Mouse (Mus musculus): ENCODE results near the gene Nfia. TPM values are rescaled to one million over a fixed set of nuclear protein-coding genes. Genes with fewer than 3 reads are reported as not detected.

Gene Nfia
- polyA plus RNA-seq, 1 experiment: 8.1 TPM

DNA sequence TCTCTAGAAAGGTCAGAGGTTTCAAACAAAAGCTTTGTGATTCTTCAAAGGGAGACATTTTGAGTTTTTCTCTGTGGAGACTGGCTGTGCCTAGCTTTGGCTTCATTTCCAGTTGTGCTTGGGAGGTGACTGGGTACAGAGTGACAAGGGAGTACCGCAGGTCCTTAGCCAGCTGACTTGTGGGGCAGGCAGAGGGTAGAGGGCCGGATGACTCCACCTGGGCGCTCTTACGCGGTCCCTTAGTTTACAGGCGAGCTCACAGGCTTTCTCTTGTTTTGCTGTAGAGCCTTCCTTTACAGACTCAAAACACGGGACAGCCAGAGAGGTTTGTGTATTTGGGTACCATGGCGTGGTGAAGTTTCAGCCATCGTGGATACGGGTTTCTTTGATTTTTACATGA, 21.4 kb downstream of the Nfia start:
- TF ChIP-seq POLR2A (IDR thresholded peaks at IDR 0.05; ENCODE audit: borderline replicate concordance, low read depth, low read length) (no peak), CTCF (IDR thresholded peaks at IDR 0.05; ENCODE audit: low read depth, low read length) (no peak)
- Histone ChIP-seq H3K4me3 (ENCODE audit: insufficient read depth, low read length) (no peak overlapping the region), H3K4me1 (ENCODE audit: control insufficient read depth, insufficient read depth, low read length) (no peaks in the 10 kb centered on the region), H3K27ac (ENCODE audit: insufficient read depth, low read depth, low read length) (no peak overlapping the region)

- Histone ChIP-seq H3K27ac (ENCODE audit: insufficient read depth, low read depth, low read length) (no peak overlapping the region), H3K4me3 (ENCODE audit: insufficient read depth, low read length) (no peak overlapping the region), H3K4me1 (ENCODE audit: control insufficient read depth, insufficient read depth, low read length) (no peaks in the 10 kb centered on the region)
- TF ChIP-seq POLR2A (IDR thresholded peaks at IDR 0.05; ENCODE audit: borderline replicate concordance, low read depth, low read length): no peak
Observed at GRCm38 (mm10) chr4:97794865-97795264, 22.3 kb downstream of the Nfia start.

GRCm38 (mm10) chr4:97795957-97796356, 23.4 kb downstream of the Nfia start:
- no peak overlapping the region for H3K27ac ChIP-seq (ENCODE audit: insufficient read depth, low read depth, low read length)
- no peak overlapping the region for H3K4me3 ChIP-seq (ENCODE audit: insufficient read depth, low read length)
- no peaks in the 10 kb centered on the region for H3K4me1 ChIP-seq (ENCODE audit: control insufficient read depth, insufficient read depth, low read length)
- TF ChIP-seq POLR2A (IDR thresholded peaks at IDR 0.05; ENCODE audit: borderline replicate concordance, low read depth, low read length): no peak
- no peak for TF ChIP-seq CTCF (IDR thresholded peaks at IDR 0.05; ENCODE audit: low read depth, low read length)

- H3K4me1 ChIP-seq (ENCODE audit: control insufficient read depth, insufficient read depth, low read length): no peaks in the 10 kb centered on the region
- H3K4me3 ChIP-seq (ENCODE audit: insufficient read depth, low read length): no peak overlapping the region
- TF ChIP-seq CTCF (IDR thresholded peaks at IDR 0.05; ENCODE audit: low read depth, low read length) (no peak), POLR2A (IDR thresholded peaks at IDR 0.05; ENCODE audit: borderline replicate concordance, low read depth, low read length) (no peak)
- no peak overlapping the region for H3K27ac ChIP-seq (ENCODE audit: insufficient read depth, low read depth, low read length)
Observed at GRCm38 (mm10) chr4:97796505-97796904, 24.0 kb downstream of the Nfia start.

GRCm38 (mm10) chr4:97803791-97804190, 31.3 kb downstream of the Nfia start:
- Histone ChIP-seq H3K4me3 (ENCODE audit: insufficient read depth, low read length) (no peak overlapping the region), H3K27ac (ENCODE audit: insufficient read depth, low read depth, low read length) (no peak overlapping the region), H3K4me1 (ENCODE audit: control insufficient read depth, insufficient read depth, low read length) (peaks cover 8% of the 10 kb centered on the region)
- no peak for TF ChIP-seq POLR2A (IDR thresholded peaks at IDR 0.05; ENCODE audit: borderline replicate concordance, low read depth, low read length)
- TF ChIP-seq CTCF (IDR thresholded peaks at IDR 0.05; ENCODE audit: low read depth, low read length): no peak

GRCm38 (mm10) chr4:97804638-97805037, 32.1 kb downstream of the Nfia start:
- peaks cover 15% of the 10 kb centered on the region for H3K4me1 ChIP-seq (ENCODE audit: control insufficient read depth, insufficient read depth, low read length)
- H3K27ac ChIP-seq (ENCODE audit: insufficient read depth, low read depth, low read length): no peak overlapping the region
- H3K4me3 ChIP-seq (ENCODE audit: insufficient read depth, low read length): no peak overlapping the region
- no peak for TF ChIP-seq POLR2A (IDR thresholded peaks at IDR 0.05; ENCODE audit: borderline replicate concordance, low read depth, low read length)
- no peak for TF ChIP-seq CTCF (IDR thresholded peaks at IDR 0.05; ENCODE audit: low read depth, low read length)

DNA sequence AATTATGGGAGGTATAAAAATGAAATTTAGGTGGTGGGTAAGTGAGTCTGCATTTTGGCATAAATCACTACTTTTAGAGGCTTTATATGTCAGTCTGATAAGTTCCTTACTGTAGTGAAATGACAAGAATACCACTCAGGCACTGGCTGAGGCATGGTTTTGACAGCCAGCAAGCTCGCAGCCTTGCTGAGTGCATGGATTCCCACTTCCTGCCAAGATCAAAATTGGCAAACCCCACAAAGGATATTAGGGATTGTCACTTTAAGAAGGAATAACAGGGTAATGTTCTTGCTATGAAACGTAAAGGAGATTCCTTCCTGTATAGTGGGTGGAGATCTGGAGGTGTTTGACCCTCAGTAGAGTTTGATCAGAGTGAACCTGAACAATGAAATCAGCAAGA, 32.7 kb downstream of the Nfia start:
- H3K4me1 ChIP-seq (ENCODE audit: control insufficient read depth, insufficient read depth, low read length): peaks cover 17% of the 10 kb centered on the region
- no peak for TF ChIP-seq POLR2A (IDR thresholded peaks at IDR 0.05; ENCODE audit: borderline replicate concordance, low read depth, low read length)
- TF ChIP-seq CTCF (IDR thresholded peaks at IDR 0.05; ENCODE audit: low read depth, low read length): no peak
- no peak overlapping the region for H3K4me3 ChIP-seq (ENCODE audit: insufficient read depth, low read length)
- no peak overlapping the region for H3K27ac ChIP-seq (ENCODE audit: insufficient read depth, low read depth, low read length)

DNA sequence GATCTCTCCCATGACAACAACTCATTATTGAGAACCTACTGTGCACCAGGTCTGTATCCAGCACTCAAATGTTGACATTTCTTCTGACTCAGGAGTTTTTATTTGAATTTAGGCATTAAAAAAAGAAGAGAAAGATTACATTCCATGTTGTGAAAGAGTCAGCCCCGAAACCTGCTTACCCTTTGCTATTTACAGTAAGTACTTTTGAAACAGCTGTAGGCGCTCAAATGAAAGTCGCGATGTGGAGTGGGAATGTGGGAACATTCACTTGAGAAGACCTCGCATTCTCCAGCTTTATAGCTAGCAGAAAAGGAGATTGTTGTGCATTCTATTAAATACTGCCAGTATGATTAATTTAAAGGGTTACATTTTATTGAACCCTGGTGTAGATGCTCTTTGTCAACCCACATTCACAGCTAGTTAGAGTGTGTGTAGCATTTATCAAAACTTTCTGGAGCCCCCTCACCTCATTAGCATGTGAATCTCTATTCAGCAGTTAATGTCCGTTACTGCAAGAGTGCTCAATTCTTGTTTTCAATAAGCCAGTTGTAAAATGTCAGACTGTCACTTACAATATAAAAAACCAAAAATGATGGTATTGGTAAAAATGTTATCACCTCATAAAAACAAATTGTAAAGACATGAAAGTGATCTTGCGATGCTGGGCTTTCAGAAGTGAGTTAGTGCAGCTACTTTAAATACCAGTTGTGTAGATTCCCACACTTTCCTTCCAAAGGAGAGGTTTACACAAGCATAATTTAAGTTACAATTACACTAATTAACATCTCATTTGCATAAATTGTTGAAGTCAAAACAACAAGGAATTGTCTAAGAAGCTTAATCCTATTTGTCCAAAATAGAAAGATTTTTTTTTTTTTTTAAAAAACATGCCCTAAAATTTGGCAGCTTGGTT, 33.6 kb downstream of the Nfia start:
- no peak overlapping the region for H3K27ac ChIP-seq (ENCODE audit: insufficient read depth, low read depth, low read length)
- H3K4me1 ChIP-seq (ENCODE audit: control insufficient read depth, insufficient read depth, low read length): peaks cover 17% of the 10 kb centered on the region
- no peak for TF ChIP-seq CTCF (IDR thresholded peaks at IDR 0.05; ENCODE audit: low read depth, low read length)
- TF ChIP-seq POLR2A (IDR thresholded peaks at IDR 0.05; ENCODE audit: borderline replicate concordance, low read depth, low read length): no peak
- no peak overlapping the region for H3K4me3 ChIP-seq (ENCODE audit: insufficient read depth, low read length)

- TF ChIP-seq CTCF (IDR thresholded peaks at IDR 0.05; ENCODE audit: low read depth, low read length) (no peak), POLR2A (IDR thresholded peaks at IDR 0.05; ENCODE audit: borderline replicate concordance, low read depth, low read length) (no peak)
- no peak overlapping the region for H3K4me3 ChIP-seq (ENCODE audit: insufficient read depth, low read length)
- H3K27ac ChIP-seq (ENCODE audit: insufficient read depth, low read depth, low read length): no peak overlapping the region
- peaks cover 17% of the 10 kb centered on the region for H3K4me1 ChIP-seq (ENCODE audit: control insufficient read depth, insufficient read depth, low read length)
Observed at GRCm38 (mm10) chr4:97806924-97807323, 34.4 kb downstream of the Nfia start.

DNA sequence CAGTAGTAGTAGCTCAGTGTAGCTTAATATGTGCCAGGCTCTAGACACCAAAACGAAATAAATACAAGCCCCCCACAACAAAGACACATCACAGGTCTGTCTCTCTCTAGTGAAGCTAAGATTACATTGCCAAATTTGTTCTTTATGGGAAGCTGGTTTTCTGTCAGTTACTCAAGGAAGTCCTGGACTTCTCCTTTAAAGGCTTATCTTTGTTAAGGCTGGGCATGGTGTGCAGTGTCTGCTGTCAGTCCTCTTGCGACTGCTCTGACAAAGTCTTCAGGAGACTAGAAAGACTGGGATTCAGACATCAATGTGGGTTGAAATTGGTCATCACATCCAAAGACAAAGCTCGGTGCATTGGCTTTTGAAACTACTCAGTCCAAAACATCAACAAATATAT, 36.4 kb downstream of the Nfia start:
- no peak for TF ChIP-seq POLR2A (IDR thresholded peaks at IDR 0.05; ENCODE audit: borderline replicate concordance, low read depth, low read length)
- TF ChIP-seq CTCF (IDR thresholded peaks at IDR 0.05; ENCODE audit: low read depth, low read length): no peak
- Histone ChIP-seq H3K27ac (ENCODE audit: insufficient read depth, low read depth, low read length) (no peak overlapping the region), H3K4me3 (ENCODE audit: insufficient read depth, low read length) (no peak overlapping the region), H3K4me1 (ENCODE audit: control insufficient read depth, insufficient read depth, low read length) (peaks cover 24% of the 10 kb centered on the region)

Data from bone marrow macrophage, adult 2 months (primary cell).